Mouse (Mus musculus) telencephalon, adult 2 months (tissue): ENCODE measurements at regions not wholly inside any gene's neighbourhood (a gene's known extent, or its start where the extent isn't known, plus 50 kb on each side); places are given as distances from the start of the nearest gene placed in this dataset.

Source experiments
- DNase-seq: peaks from one replicate; pipeline ENCODE4 v3.0.0-alpha.2; 2011; ENCODE audit warnings: low read depth, low spot score

DNA sequence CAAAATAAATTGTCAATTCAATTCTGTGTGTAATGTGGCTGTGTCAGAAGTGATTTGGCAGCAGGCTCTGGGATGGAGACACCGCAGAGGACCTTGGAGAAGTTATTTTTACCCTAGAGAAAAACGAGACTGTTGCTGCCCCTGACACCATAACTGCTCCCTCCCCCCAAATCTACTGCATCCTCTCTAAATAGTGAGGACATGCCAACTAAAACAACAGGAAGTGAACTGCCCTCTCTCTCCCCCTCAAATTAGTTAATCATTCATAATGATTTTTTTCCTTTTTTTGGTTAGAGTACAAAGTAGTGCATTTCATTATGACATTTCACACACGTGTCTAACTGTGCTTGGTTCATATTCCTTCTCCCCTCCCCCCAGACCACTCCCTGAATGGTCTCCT lies 55.6 kb upstream of the Pias1 start:
- DNase-seq: no peak

DNA sequence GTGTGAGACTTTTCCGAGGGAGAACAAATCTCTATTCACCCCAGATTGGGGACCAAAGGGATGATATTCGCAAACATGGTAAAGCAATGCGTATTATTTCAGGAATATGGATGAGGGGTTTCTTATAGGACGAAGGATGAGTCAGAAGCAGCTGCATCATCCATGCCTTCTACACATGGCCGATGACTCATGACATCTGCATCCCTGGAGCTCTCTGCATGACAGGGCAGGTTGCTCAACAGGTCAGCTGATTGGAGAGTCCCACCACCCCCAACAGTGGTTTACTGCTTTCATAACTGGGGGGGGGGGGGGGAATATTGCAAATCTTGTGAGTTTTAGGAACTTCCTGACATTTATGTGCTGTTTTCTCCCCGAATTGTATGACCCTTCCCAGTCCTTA lies 50.3 kb upstream of the Pias1 start:
- DNase-seq: no peak
